Mouse (Mus musculus): ENCODE results near the gene Skp1a. TPM values are rescaled to one million over a fixed set of nuclear protein-coding genes. Genes with fewer than 3 reads are reported as not detected.
"Not testable (repeated sequence)": the region's sequence is repeated elsewhere in the genome, so short reads cannot be mapped to it uniquely, and the experiment has no call there.

The Skp1a gene
- polyA plus RNA-seq (2016; fragmentation: Nextera tagmentation; extraction: Ambion mirVana): 958 and 1,041 TPM in 2 replicates

DNA sequence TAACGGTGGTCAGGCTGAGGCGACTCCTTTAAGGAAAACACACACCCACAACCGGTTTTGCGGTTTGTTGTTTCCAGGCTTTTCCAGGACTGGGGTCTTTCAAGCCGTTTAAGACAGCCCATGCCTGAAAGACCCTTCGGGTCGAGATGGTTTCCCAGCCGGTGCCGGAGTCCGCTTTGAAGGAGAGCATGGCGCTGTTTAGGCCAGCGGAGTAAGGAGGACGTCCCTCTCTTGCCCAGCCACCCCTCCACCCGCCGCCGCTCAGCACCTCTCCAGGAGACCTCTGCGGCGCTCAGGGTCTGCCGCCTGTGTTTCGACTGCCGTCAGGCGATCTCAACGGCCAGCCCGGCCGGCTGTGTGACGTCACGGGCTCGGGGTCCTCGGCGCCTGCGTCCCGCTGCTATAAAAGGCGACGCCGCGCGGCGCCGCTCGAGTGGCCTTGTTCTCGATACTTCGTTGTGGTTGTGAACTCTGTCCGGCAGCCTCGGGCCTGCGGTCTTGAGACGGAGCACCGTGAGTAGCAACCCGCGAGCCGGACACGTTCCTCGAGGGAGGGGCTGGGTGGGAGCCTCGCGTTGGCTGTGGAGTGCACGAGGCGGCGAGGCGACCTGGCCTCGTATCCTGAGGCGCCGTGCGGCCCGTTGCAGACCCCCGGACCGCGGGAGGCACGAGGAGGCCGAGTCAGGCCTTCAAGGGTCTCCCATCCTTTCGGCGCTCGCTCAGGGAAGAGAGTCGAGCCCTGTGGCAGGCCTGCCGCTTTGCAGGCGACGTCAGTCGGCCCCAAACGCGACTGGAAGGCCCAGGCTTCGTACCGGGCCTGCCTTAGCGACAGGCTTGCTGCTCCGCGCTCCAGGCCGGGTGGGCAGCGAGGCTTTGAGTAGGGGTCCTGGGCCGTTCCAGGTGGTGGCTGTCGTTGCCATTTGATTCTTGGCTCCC lies at the start of gene Skp1a:
Gene Skp1a (plus strand): TSS at position 390 of the 936 bp plus-strand sequence.
- Histone ChIP-seq H3K4me2 (peak within 1 kb of the TSS; percentile 80), H3K9me3 (no peaks in the 10 kb centered on the region), H3K4me1 (peaks cover 21% of the 10 kb centered on the region), H3K9ac (peak within 1 kb of the TSS; percentile 99), H3K27ac (peak within 1 kb of the TSS; percentile 98), H3K36me3 (replicated peaks) (peaks cover 9% of the 10 kb centered on the region), H3K27me3 (no peaks in the 10 kb centered on the region), H3K4me3 (replicated peaks) (peak within 1 kb of the TSS; percentile 98)
- under 1% methylated on average over 87 of the region's 87 CpGs for WGBS
- ATAC-seq (ENCODE audit: low FRiP score): peak; percentile 93

DNA sequence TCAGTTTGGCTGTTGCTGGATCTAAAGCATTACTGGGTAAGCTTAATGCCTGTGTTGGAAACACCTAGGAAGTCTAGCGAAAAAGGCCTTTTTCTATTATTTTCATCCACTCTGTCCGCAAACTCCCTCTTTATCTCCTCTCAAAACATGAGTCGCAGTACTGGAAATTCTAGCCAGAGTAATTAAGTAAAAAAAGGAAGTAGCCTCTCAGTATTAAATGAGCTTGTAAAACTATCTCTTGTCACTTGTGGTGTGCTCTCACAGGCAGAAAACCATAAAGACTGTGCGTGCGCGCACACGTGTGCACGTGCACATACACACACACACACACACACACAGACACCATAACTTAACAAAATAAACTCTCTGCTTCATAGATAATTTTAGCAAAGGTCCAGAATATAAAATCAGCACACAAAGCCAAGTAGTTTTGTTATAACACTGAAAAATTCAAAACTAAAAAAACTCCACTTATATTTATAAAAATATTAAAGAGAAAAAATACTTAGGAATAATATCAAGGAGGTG lies 35.2 kb upstream of the Skp1a start:
- not testable (repeated sequence) for H3K9me3 ChIP-seq; H3K27ac ChIP-seq; H3K36me3 ChIP-seq (replicated peaks); H3K9ac ChIP-seq; H3K27me3 ChIP-seq; H3K4me2 ChIP-seq; ATAC-seq (ENCODE audit: low FRiP score); H3K4me1 ChIP-seq; H3K4me3 ChIP-seq (replicated peaks)
- WGBS: 94% methylated on average over 8 of the region's 8 CpGs

DNA sequence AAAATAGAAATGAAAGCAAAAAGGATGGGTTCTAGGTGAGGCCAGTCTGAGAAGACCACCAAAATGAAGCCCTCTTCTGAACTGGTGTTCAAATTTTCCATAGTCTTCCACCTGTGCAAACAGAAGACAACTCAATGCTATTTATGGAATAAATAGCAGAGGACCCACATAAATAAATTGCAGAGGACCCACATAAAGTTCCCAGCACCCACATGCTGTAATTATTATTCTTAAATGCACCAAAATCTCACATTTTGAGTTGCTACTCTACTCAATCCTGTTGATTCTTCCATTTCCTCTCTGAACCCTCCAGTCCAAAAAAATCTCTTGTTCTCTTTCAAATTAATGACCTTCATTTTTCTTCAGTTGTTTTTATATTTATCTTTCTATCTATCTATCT lies 17.9 kb upstream of the Skp1a start, which contains the start of gene Olfr1371:
Gene Olfr1371 (minus strand): TSS at position 101 of the 400 bp plus-strand sequence.
- Histone ChIP-seq H3K27ac (no peak within 1 kb of the TSS), H3K9me3 (no peaks in the 10 kb centered on the region), H3K9ac (no peak within 1 kb of the TSS), H3K36me3 (replicated peaks) (no peaks in the 10 kb centered on the region), H3K27me3 (no peaks in the 10 kb centered on the region), H3K4me1 (no peaks in the 10 kb centered on the region), H3K4me2 (no peak within 1 kb of the TSS), H3K4me3 (replicated peaks) (no peak within 1 kb of the TSS)
- no peak for ATAC-seq (ENCODE audit: low FRiP score)

DNA sequence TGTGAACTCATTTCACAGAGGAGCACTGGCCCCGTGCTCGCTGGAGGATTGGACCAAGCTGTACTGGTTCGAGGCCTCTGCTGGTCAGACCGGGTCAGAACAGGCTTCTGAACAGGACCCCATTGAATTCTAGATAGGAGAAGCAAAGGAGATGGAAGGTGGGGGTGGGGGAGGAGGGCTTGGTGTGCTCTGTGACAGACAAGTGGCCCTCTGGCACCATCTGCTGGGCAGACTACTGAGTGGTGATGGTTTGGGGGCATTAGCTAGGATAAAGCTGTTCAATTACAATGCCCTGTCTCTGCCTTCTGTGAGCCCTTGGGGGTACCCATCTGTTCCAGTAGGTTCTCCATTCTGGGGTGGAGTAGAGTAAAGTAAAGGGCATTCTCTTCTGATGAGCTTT lies 11.5 kb upstream of the Skp1a start:
- Histone ChIP-seq H3K4me1 (0 out of 2 replicates have a peak, but pooled peaks cover 2% of the 10 kb centered on the region), H3K4me2 (peak overlapping the region; percentile 17; the same call in 1 of the 2 replicates), H3K9me3 (no peaks in the 10 kb centered on the region), H3K27ac (no peak overlapping the region), H3K27me3 (peaks cover 10% of the 10 kb centered on the region; the same call in 1 of the 2 replicates), H3K9ac (no peak overlapping the region), H3K36me3 (replicated peaks) (no peaks in the 10 kb centered on the region), H3K4me3 (replicated peaks) (no peak overlapping the region)
- peak; percentile 46; the same call in 1 of the 2 replicates for ATAC-seq (ENCODE audit: low FRiP score)
- 5% methylated on average over 4 of the region's 4 CpGs for WGBS

DNA sequence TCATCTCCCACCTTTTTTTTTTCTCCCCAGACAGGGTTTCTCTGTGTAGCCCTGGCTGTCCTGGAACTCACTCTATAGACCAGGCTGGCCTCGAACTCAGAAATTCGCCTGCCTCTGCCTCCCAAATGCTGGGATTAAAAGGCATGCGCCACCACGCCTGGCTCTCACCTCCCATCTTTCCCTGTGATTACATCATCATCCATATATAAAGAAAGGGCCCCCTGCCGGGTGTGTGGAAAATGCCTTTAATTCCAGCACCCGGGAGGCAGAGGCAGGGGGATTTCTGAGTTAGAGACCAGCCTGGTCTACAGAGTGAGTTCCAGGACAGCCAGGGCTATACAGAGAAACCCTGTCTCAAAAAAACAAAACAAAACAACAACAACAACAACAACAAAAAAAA lies 9.9 kb upstream of the Skp1a start:
- H3K4me2 ChIP-seq; H3K4me3 ChIP-seq (replicated peaks); ATAC-seq (ENCODE audit: low FRiP score); H3K9me3 ChIP-seq; H3K36me3 ChIP-seq (replicated peaks); H3K4me1 ChIP-seq; H3K9ac ChIP-seq; H3K27ac ChIP-seq: not testable (repeated sequence)
- 86% methylated on average over 6 of the region's 6 CpGs for WGBS
- peaks cover 10% of the 10 kb centered on the region; the same call in 1 of the 2 replicates for H3K27me3 ChIP-seq

DNA sequence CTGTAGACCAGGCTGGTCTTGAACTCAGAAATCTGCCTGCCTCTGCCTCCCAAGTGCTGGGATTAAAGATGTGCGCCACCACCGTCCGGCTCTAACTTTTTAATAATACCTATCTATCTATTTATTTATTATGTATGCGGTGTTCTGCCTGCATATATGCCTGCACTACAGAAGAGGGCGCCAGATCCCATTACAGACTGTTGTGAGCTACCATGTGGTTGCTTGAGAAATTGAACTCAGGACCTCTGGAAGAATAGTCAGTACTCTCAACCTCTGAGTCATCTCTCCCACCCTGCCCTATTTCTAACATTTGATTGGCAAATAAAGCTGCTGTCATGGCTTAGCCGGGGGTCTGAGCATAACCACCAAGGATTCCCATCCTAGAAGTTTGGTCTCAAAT lies 8.9 kb upstream of the Skp1a start:
- no peak overlapping the region for H3K4me2 ChIP-seq
- H3K9ac ChIP-seq: no peak overlapping the region
- H3K4me1 ChIP-seq: 0 out of 2 replicates have a peak, but pooled peaks cover 2% of the 10 kb centered on the region
- no peaks in the 10 kb centered on the region for H3K9me3 ChIP-seq
- WGBS: 76% methylated on average over 6 of the region's 6 CpGs
- H3K4me3 ChIP-seq (replicated peaks): no peak overlapping the region
- peaks cover 10% of the 10 kb centered on the region; the same call in 1 of the 2 replicates for H3K27me3 ChIP-seq
- no peak overlapping the region for H3K27ac ChIP-seq
- H3K36me3 ChIP-seq (replicated peaks): no peaks in the 10 kb centered on the region
- no peak for ATAC-seq (ENCODE audit: low FRiP score)

DNA sequence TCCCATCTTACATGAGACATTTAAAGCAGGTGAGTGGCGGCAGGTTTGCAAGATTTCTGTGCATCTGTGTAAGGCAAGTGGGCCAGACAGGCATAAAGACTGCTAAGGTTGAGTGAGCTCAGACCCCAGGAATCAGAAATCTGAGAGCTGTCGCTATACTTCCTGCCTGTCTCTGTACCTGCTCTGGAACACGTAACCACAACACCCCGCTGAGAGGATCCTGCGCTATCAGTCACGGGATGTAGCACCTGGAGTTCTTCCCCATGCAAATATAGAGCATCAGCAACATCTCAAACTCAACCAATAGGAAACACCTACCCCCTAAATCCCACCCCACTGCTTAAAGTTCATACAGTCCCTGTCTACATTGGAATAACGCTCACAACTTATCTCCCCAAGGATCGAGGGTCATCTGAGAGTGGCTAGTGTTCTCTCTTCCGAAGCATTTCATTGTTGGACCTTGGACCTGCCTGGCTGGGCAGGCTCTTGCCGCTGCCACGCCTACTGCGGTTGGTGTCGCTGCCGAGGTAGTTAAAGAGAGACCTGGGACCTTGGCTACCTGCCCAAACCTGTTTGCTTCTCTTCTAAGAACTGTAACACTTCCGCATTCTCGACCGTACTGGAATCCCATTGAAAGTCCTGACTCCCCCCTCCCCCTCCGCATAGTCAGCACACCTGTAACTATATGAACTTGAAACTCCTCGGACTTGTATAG lies 7.7 kb upstream of the Skp1a start:
- Histone ChIP-seq H3K4me1 (0 out of 2 replicates have a peak, but pooled peaks cover 2% of the 10 kb centered on the region), H3K36me3 (replicated peaks) (no peaks in the 10 kb centered on the region), H3K4me3 (replicated peaks) (no peak overlapping the region), H3K9ac (no peak overlapping the region), H3K27me3 (peaks cover 10% of the 10 kb centered on the region; the same call in 1 of the 2 replicates), H3K27ac (no peak overlapping the region), H3K4me2 (no peak overlapping the region), H3K9me3 (no peaks in the 10 kb centered on the region)
- no peak for ATAC-seq (ENCODE audit: low FRiP score)
- WGBS: 18% methylated on average over 19 of the region's 19 CpGs

DNA sequence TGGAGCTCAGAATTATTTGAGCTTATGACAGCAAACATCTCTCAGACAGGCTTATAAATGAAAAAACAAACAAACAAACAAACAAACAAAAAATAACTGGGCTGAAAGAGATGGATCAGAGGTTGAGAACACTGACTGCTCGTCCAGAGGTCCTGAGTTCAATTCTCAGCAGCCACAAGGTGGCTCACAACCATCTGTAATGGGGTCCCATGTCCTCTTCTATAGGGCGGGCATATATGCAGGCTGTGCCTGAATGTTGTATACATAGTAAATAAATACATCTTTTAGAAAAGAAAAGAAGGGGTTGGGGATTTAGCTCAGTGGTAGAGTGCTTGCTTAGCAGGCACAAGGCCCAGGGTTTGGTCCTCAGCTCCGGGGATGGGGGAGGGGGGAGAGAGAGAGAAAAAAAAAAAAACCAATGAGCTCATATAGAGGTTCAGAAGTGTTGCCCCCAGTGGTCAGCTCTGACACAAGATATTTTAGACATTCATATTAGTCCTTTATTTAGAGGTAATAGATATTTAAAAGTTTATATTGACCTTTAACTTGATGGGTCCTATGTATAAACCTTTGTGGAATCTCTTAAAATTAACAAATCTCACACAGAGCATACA lies 5.7 kb upstream of the Skp1a start:
- Histone ChIP-seq H3K27ac (no peak overlapping the region), H3K9me3 (no peaks in the 10 kb centered on the region), H3K36me3 (replicated peaks) (no peaks in the 10 kb centered on the region), H3K4me2 (no peak overlapping the region), H3K4me1 (peaks cover 7% of the 10 kb centered on the region), H3K4me3 (replicated peaks) (no peak overlapping the region), H3K9ac (no peak overlapping the region), H3K27me3 (peaks cover 10% of the 10 kb centered on the region; the same call in 1 of the 2 replicates)
- 59% methylated on average over 3 of the region's 3 CpGs for WGBS
- no peak for ATAC-seq (ENCODE audit: low FRiP score)

DNA sequence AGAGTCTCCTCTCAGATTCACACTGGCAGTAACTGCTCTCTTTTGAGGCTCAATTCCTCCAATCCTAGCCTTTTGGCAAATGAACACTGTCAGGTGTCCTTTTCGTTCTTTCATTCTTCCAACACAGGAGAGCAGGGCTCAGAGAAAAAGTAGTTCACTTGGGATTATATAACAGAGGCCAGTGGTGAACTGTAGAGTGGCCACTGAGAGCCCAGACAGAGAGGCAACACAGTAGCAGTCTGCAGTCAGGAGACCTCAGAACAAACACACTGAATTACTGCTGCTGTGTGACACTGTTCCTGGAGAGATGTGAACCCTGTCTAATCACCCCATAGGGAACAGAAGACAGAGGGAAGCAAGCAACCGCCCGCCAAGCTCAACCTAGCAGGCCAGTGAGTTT lies 4.7 kb upstream of the Skp1a start:
- Histone ChIP-seq H3K4me3 (replicated peaks) (no peak overlapping the region), H3K36me3 (replicated peaks) (no peaks in the 10 kb centered on the region), H3K27me3 (peaks cover 10% of the 10 kb centered on the region; the same call in 1 of the 2 replicates), H3K27ac (no peak overlapping the region), H3K4me1 (peaks cover 8% of the 10 kb centered on the region), H3K9ac (no peak overlapping the region), H3K9me3 (no peaks in the 10 kb centered on the region), H3K4me2 (no peak overlapping the region)
- 80% methylated on average over 3 of the region's 3 CpGs for WGBS
- ATAC-seq (ENCODE audit: low FRiP score): no peak

DNA sequence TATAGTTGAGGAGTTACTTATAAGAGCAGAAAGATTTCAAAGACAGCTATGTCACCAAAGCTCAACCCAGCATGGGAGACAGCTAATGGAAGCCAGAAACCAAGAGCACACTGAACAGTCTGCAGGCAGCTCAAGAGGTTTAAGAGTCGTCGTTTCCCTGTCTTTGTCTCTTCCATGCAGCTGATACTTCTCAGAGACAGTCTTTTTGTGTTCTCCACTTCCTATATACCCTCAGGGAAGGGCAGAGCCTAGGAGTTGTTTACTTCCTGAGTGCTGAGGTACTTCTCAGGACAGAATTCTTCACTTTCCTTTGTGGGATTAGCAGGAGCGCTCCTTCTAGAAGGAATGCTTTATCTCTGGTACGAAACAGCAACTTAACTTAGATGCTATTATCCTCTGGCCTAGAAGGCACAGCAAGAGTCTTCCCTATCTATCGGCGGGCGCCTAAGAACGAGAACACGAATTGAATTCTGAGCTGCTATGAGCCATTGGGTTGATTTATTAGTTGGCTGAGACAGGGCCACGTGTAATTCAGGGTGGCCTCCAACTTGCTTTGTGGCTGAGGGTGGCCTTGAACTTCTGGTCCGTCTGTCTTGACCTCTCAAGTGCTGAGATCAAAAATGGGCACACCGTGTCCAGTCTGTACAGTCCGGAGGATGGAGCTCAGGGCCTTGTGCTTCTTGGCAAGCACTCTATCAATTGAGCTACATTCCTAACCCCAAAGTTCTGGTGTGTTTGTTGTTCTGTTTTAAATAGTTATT lies 4.1 kb upstream of the Skp1a start:
- no peak overlapping the region for H3K27ac ChIP-seq
- no peak overlapping the region for H3K4me3 ChIP-seq (replicated peaks)
- H3K9ac ChIP-seq: no peak overlapping the region
- H3K27me3 ChIP-seq: peaks cover 10% of the 10 kb centered on the region; the same call in 1 of the 2 replicates
- WGBS: 85% methylated on average over 13 of the region's 13 CpGs
- ATAC-seq (ENCODE audit: low FRiP score): no peak
- H3K4me1 ChIP-seq: peaks cover 8% of the 10 kb centered on the region
- H3K36me3 ChIP-seq (replicated peaks): no peaks in the 10 kb centered on the region
- no peak overlapping the region for H3K4me2 ChIP-seq
- no peaks in the 10 kb centered on the region for H3K9me3 ChIP-seq

DNA sequence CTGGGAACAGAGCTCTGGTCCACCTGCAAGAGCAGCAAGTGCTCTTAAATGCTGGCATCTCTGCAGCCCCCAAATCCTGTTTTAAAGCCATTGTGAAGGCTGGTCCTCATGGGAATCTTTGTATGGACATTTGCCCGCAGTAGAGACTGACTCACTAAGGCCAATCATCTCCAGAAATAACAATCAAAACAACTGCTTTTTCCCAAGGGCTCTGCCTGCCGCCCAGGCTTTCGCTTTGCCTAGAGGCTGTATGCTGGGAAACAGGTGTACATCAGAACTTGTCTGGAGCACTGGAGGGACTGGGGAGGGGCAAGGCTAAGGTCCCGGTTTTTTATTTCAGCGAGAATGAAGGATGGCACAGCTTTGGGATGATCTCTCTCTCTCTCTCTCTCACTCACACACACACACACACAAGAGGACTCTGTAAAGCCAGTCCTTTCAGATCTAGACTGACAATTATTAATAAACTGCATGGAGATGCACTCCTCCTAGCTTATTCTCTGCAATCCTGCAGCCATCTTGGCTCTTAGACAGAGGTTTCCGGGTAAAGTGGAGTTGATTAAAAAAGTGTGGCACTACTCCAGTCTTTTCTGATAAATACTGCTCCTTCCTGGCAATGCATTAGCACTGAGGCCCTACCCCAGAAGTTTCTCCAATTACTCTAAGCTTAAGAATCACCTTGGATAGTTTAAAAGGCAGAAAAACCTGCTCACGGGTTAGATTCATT lies 2.9 kb upstream of the Skp1a start:
- no peak for ATAC-seq (ENCODE audit: low FRiP score)
- H3K27ac ChIP-seq: no peak overlapping the region
- no peaks in the 10 kb centered on the region for H3K9me3 ChIP-seq
- H3K4me3 ChIP-seq (replicated peaks): no peak overlapping the region
- no peak overlapping the region for H3K9ac ChIP-seq
- no peak overlapping the region for H3K4me2 ChIP-seq
- H3K36me3 ChIP-seq (replicated peaks): no peaks in the 10 kb centered on the region
- H3K4me1 ChIP-seq: peaks cover 14% of the 10 kb centered on the region
- 80% methylated on average over 7 of the region's 7 CpGs for WGBS
- peaks cover 9% of the 10 kb centered on the region; the same call in 1 of the 2 replicates for H3K27me3 ChIP-seq

All from forebrain, embryonic 12.5 days (tissue).